Mouse (Mus musculus) brain, embryonic 14.5 days (tissue): Measurements from ENCODE around the gene Zfp346.

Experiments used
- CTCF ChIP-seq: fragments of 200-500 bp; IDR thresholded peaks from 2 replicates; pipeline ENCODE4 v1.5.1; 2012; ENCODE audit warnings: inconsistent platforms, mild to moderate bottlenecking, moderate library complexity, borderline replicate concordance; ENCODE audit not compliant: insufficient read depth, insufficient read length; ENCODE audit errors: extremely low read depth
- POLR2A ChIP-seq: fragments of 200-500 bp; IDR thresholded peaks from 2 replicates; pipeline ENCODE4 v1.6.1; 2012; ENCODE audit warnings: mild to moderate bottlenecking, inconsistent platforms, borderline replicate concordance; ENCODE audit not compliant: poor library complexity, insufficient read depth, insufficient read length, severe bottlenecking; ENCODE audit errors: extremely low read depth

DNA sequence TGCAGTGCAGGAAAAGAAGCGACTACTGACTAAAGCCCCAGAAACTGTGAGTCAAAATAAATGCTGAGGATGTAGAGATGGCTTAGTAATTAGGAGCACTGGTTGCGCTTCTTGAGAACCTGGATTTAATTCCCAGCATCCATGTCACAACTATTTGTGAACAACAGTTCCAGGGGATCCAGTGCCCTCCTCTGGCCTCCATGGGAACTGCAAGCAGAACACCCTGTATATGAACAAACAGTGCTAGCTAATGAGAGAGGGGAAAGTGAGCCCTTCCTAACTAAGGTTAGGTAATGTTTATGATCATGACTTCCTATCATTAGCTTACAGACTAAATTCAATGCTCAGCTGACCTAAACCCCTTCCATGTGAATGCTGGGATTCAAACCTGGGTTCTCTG is 47.1 kb upstream of the Zfp346 start:
- TF ChIP-seq CTCF, result peak; percentile 38; the same call in 1 of the 2 replicates
- no peak for TF ChIP-seq POLR2A
